Mouse (Mus musculus) adrenal gland, postnatal 14 days (tissue): Measurements from ENCODE around the gene Cep19. TPM values are rescaled to one million over a fixed set of nuclear protein-coding genes. Genes with fewer than 3 reads are reported as not detected.

ENCODE experiments used
- DNase-seq: peaks from one replicate; pipeline ENCODE4 v3.0.0; 2021; ENCODE audit warnings: mixed read lengths
- total RNA-seq: library from RNA; stranded (reverse); gene quantifications from 2 replicates; pipeline ENCODE4 v1.2.3, GENCODE M21; 2021

The Cep19 gene
- total RNA-seq, 1 experiment from 2014 or later: 11.3 TPM

DNA sequence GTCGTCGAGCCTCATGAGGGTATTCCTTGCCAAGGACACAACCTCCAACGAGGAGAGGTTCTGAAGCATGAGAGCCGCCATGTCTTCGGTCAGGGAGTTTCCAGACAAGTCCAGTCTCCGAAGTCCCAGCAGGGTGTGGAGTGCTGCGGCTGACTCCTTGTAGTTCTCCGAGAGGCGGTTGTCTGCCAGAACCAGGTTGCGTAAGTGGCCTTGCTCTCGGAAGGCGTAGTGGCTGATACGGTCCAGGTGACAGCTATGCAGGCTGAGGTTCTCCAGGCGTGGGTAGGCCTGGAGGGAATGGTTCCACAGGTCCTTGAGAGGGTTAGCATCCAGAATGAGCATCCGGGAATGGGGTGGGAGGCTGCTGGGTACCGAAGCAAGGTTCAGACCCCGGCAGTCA, 45.0 kb downstream of the Cep19 start:
- peak; percentile 51 for DNase-seq

DNA sequence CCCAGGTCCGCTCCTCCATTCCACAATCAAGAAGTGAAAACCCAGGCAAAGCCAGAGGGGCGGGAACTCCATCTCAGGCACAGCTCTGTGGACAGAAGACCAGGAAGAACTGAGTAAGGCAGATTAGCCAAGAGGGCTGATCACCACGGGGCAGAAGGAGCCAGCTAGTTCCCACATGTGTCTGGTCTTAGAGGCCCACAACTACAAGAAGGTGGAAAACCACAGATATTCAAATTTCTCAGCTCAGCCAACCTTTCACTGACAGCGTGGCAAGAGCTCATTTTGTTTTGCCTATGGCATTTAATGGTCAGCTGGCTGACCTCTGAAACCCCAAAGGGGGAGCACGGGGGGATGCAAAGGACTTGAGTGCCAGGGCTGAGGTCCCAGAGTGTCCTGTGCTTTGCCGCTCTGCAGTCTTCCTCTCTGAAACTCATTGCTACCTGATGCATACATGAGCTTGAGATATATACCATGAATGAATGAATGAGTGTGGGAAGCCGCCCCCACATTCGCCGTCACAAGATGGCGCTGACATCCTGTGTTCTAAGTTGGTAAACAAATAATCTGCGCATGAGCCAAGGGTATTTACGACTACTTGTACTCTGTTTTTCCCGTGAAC, 48.1 kb downstream of the Cep19 start:
- no peak for DNase-seq

DNA sequence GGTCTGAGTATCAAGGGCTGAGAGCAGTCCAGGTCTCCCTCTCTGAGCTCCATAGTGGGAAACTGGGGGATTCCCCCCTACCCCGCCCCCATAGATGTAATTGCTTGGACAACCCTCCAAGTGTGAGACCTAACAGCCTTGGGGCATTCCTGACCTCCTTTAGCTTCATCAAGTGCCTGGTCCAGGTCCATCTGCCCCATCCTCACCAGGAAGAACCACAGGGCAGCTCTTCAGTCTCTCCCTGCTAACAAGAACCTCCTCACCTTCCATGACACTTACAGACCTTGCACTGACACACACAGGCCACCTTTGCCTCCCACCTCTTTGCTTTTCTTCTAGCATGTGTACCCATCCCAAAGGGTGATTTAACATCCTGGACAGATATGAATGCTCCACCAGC, 54.4 kb downstream of the Cep19 start:
- no peak for DNase-seq

DNA sequence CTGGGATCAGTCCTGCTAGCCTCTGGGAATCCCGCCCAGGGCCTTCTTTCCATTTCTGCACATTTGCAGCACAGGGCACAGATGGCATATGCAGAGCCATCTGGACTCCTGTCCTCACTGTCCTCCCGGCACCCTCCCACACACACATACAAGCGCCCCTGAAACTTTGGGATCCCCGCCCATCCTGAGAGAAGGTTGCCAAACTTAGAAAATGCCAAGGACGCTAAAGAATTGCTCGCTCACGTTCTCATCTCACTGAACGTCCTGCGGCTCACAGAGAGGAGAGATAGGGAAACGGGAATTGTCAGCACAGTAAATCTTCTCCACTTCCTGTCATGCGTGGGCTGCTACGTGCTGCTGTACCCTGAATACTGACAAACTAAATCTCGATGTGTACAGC, 54.8 kb downstream of the Cep19 start:
- peak; percentile 86 for DNase-seq

DNA sequence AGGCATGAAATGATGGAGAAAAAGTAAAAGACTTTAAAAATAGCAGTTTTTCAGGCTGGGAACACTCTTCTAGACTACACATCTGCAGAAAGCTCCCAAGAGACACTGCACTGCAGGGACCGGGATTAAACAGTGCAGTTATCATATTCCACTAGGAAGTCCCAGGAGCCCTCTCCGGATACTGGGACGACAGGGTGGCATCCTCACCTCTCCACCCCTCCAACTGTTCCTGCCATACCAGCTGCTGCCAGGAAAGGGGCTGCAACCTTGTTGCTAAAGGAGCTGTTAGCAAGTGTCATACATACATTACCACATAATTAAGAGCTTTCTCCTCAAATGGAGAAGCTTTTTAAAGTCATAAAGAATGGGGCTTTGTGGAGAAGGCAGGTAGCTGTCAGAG, 57.1 kb downstream of the Cep19 start:
- DNase-seq: no peak

DNA sequence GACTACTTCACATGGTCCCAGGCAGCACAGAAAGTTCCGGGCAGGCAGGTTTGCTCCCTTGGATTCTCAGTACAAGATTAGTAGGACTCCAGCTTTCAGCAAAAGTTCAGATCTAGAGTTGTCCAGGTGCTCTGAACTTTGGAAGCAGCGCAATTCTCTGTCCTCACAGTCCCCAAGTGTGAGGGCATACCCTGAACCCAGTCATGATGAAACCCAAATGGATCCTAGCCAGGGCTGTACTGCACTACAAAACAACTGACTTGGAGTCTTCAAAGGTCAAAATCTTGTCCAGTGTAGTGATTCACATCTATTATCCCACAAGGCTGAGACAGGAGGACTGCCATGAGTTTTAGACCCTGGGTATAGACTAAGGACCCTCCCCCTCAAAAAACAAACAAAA, 57.8 kb downstream of the Cep19 start:
- DNase-seq: peak; percentile 63

Other genes with a start within 250 kb of the Cep19 start
- 0.08 TPM in 1 of 2 replicates, not detected in the other for gene Meltf, start 221.0 kb upstream of the Cep19 start, total RNA-seq
- gene Pigz, start 165.9 kb upstream of the Cep19 start, total RNA-seq: 1.1 and 1.3 TPM in 2 replicates
- 54.2 and 55.0 TPM in 2 replicates for gene 0610012G03Rik, start 151.3 kb upstream of the Cep19 start, total RNA-seq
- 48.6 and 51.0 TPM in 2 replicates for gene Ncbp2, start 151.3 kb upstream of the Cep19 start, total RNA-seq
- gene Senp5, start 96.5 kb upstream of the Cep19 start, total RNA-seq: 20.8 and 22.1 TPM in 2 replicates
- gene Pak2, start 20.5 kb upstream of the Cep19 start, total RNA-seq: 58.2 and 64.3 TPM in 2 replicates
- 36.8 and 37.7 TPM in 2 replicates for gene Pigx, start 60 bp upstream of the Cep19 start, total RNA-seq
- 8.0 and 17.4 TPM in 2 replicates for gene Nrros, start 65.8 kb downstream of the Cep19 start, total RNA-seq
- not detected in 2 replicates for gene Bex6, start 80.0 kb downstream of the Cep19 start, total RNA-seq
- gene Fbxo45, start 147.4 kb downstream of the Cep19 start, total RNA-seq: 17.6 and 18.4 TPM in 2 replicates
- gene Wdr53, start 147.4 kb downstream of the Cep19 start, total RNA-seq: 13.9 and 16.7 TPM in 2 replicates
- gene Smco1, start 171.7 kb downstream of the Cep19 start, total RNA-seq: not detected in 2 replicates
- 22.2 and 22.8 TPM in 2 replicates for gene Rnf168, start 177.7 kb downstream of the Cep19 start, total RNA-seq
- gene Ubxn7, start 232.5 kb downstream of the Cep19 start, total RNA-seq: 50.3 and 55.2 TPM in 2 replicates